In genomic region chr11:3547969-3548368, GRCm38 (mm10) we compare ENCODE assay signal across 12 mouse cellular contexts. TPM values are rescaled to one million over a fixed set of nuclear protein-coding genes. Genes with fewer than 3 reads are reported as not detected.
DNase-seq lines count a peak whose midpoint lies in the region; ATAC-seq lines count a peak whose summit lies in the region.
"Had no signal": no experiment of that assay in that cellular context is flagged by ENCODE, and none has a peak within 500 bp of the region (broad histone marks: within the 10 kb centered on the region; RNA-seq: fewer than 3 reads in every experiment).

No protein-coding gene starts in this region.

- 24% methylated on average over 6 of the region's 6 CpGs for WGBS in heart, embryonic 12.5 days
- WGBS in hindbrain, embryonic 16.5 days, result 40% methylated on average over 6 of the region's 6 CpGs

- no peak for ATAC-seq in heart, embryonic 12.5 days (ENCODE audit: insufficient number of reproducible peaks, low FRiP score)
- 0 out of 2 replicates have a peak, but pooled peaks have one; percentile 34 for ATAC-seq in hindbrain, embryonic 16.5 days
- ATAC-seq: Patski had no signal

- peaks cover 20% of the 10 kb centered on the region for H3K4me1 ChIP-seq in heart, embryonic 12.5 days (replicated peaks)
- H3K4me1 ChIP-seq in hindbrain, embryonic 16.5 days (ENCODE audit: control insufficient read depth, insufficient read depth, low read depth, low read length), result no peaks in the 10 kb centered on the region

- H3K36me3 ChIP-seq in heart, embryonic 12.5 days, result no peaks in the 10 kb centered on the region
- H3K36me3 ChIP-seq in hindbrain, embryonic 16.5 days (ENCODE audit: control insufficient read depth, insufficient read depth, low read length), result no peaks in the 10 kb centered on the region

- H3K4me2 ChIP-seq in heart, embryonic 12.5 days, result no peak overlapping the region
- no peak overlapping the region for H3K4me2 ChIP-seq in hindbrain, embryonic 16.5 days (ENCODE audit: low read length)

- H3K27me3 ChIP-seq in heart, embryonic 12.5 days (replicated peaks), result no peaks in the 10 kb centered on the region
- no peaks in the 10 kb centered on the region for H3K27me3 ChIP-seq in hindbrain, embryonic 16.5 days (replicated peaks; ENCODE audit: control insufficient read depth, insufficient read depth, low read length)
- H3K27me3 ChIP-seq: megakaryocyte, embryonic 14.5 days; Patski had no signal

- H3K4me3 ChIP-seq in heart, embryonic 12.5 days, result no peak overlapping the region
- H3K4me3 ChIP-seq in hindbrain, embryonic 16.5 days (ENCODE audit: low read length), result no peak overlapping the region
- H3K4me3 ChIP-seq: megakaryocyte, embryonic 14.5 days had no signal

- H3K9me3 ChIP-seq in heart, embryonic 12.5 days (replicated peaks), result peaks cover 6% of the 10 kb centered on the region
- peaks cover 2% of the 10 kb centered on the region; the same call in 1 of the 2 replicates for H3K9me3 ChIP-seq in hindbrain, embryonic 16.5 days (ENCODE audit: control insufficient read depth, low read length)

- DNase-seq in heart, postnatal 4 days, result peak; percentile 60
- peak; percentile 14 for DNase-seq in thymus, postnatal 0 days (ENCODE audit: low spot score)
- no peak for DNase-seq in thymus, postnatal 36 days
- no peak for DNase-seq in adrenal gland, postnatal 4 days (ENCODE audit: low spot score in 2 of 2)
- DNase-seq in adrenal gland, adult 2 months, result no peak
- no peak for DNase-seq in left cerebral cortex, adult 9 months (ENCODE audit: low spot score in 2 of 2)
- DNase-seq: right cerebral cortex, postnatal 14 days; thymus, postnatal 14 days had no signal

- no peak overlapping the region for H3K9ac ChIP-seq in heart, embryonic 12.5 days
- H3K9ac ChIP-seq in hindbrain, embryonic 16.5 days (ENCODE audit: low read depth, low read length), result no peak overlapping the region

- no peak overlapping the region for H3K27ac ChIP-seq in heart, embryonic 12.5 days (ENCODE audit: poor library complexity, severe bottlenecking)
- no peak overlapping the region for H3K27ac ChIP-seq in hindbrain, embryonic 16.5 days (ENCODE audit: low read depth, low read length)

RNA-seq across cellular contexts. Expression of gene Smtn, which starts 7.6 kb away (rescaled TPM):
- total RNA-seq in heart, postnatal 4 days (2021), result 100 to 1,000 TPM; 188 to 190 TPM
- 94.7 and 95.3 TPM in 2 replicates for polyA plus RNA-seq in heart, embryonic 12.5 days (2016; fragmentation: Nextera tagmentation; extraction: Ambion mirVana)
- polyA plus RNA-seq in thymus, postnatal 0 days (2015; fragmentation: Nextera tagmentation; extraction: Ambion mirVana), result 13.4 and 13.7 TPM in 2 replicates
- polyA plus RNA-seq in hindbrain, embryonic 16.5 days (2015; fragmentation: Nextera tagmentation; extraction: Ambion mirVana), result 15.2 and 21.8 TPM in 2 replicates
- total RNA-seq in adrenal gland, postnatal 4 days (2021), result 10 to 100 TPM; 72.9 to 75.1 TPM
- total RNA-seq in adrenal gland, adult 2 months (2021), result 10 to 100 TPM; 45.1 to 59.8 TPM
- polyA plus RNA-seq in adrenal gland, adult 2 months (2012; rRNA removed), result 33.2 and 36.2 TPM in 2 replicates

RNA-seq across cellular contexts. Expression of gene Selenom, which starts 33.5 kb away (rescaled TPM):
- total RNA-seq in heart, postnatal 4 days (2021), result 10 to 100 TPM; 55.7 to 59.2 TPM
- polyA plus RNA-seq in heart, embryonic 12.5 days (2016; fragmentation: Nextera tagmentation; extraction: Ambion mirVana), result 125 and 129 TPM in 2 replicates
- 16.3 and 17.6 TPM in 2 replicates for polyA plus RNA-seq in thymus, postnatal 0 days (2015; fragmentation: Nextera tagmentation; extraction: Ambion mirVana)
- 176 and 225 TPM in 2 replicates for polyA plus RNA-seq in hindbrain, embryonic 16.5 days (2015; fragmentation: Nextera tagmentation; extraction: Ambion mirVana)
- total RNA-seq in adrenal gland, postnatal 4 days (2021), result 10 to 100 TPM; 50.1 to 58.0 TPM
- total RNA-seq in adrenal gland, adult 2 months (2021), result 10 to 100 TPM; 31.7 to 54.5 TPM
- polyA plus RNA-seq in adrenal gland, adult 2 months (2012; rRNA removed), result 89.0 and 131 TPM in 2 replicates

RNA-seq across cellular contexts. Expression of gene Inpp5j, which starts 43.3 kb away (rescaled TPM):
- 10 to 100 TPM; 17.2 to 21.1 TPM for total RNA-seq in heart, postnatal 4 days (2021)
- polyA plus RNA-seq in heart, embryonic 12.5 days (2016; fragmentation: Nextera tagmentation; extraction: Ambion mirVana), result 11.4 and 11.5 TPM in 2 replicates
- 0.12 and 0.32 TPM in 2 replicates for polyA plus RNA-seq in thymus, postnatal 0 days (2015; fragmentation: Nextera tagmentation; extraction: Ambion mirVana)
- polyA plus RNA-seq in hindbrain, embryonic 16.5 days (2015; fragmentation: Nextera tagmentation; extraction: Ambion mirVana), result 12.5 and 13.9 TPM in 2 replicates
- 1 to 10 TPM; 1.8 to 2.2 TPM for total RNA-seq in adrenal gland, postnatal 4 days (2021)
- total RNA-seq in adrenal gland, adult 2 months (2021), result 1 to 10 TPM in 1 of 2 experiments, under 1 TPM in 1; 0.72 to 1.8 TPM
- 1.8 and 2.6 TPM in 2 replicates for polyA plus RNA-seq in adrenal gland, adult 2 months (2012; rRNA removed)

RNA-seq across cellular contexts. Expression of gene Pla2g3, which starts 59.9 kb away (rescaled TPM):
- under 1 TPM; 0.11 to 0.24 TPM for total RNA-seq in heart, postnatal 4 days (2021)
- 0.26 and 0.30 TPM in 2 replicates for polyA plus RNA-seq in heart, embryonic 12.5 days (2016; fragmentation: Nextera tagmentation; extraction: Ambion mirVana)
- polyA plus RNA-seq in thymus, postnatal 0 days (2015; fragmentation: Nextera tagmentation; extraction: Ambion mirVana), result 0.90 TPM in 2 replicates
- polyA plus RNA-seq in hindbrain, embryonic 16.5 days (2015; fragmentation: Nextera tagmentation; extraction: Ambion mirVana), result 4.0 and 9.2 TPM in 2 replicates
- under 1 TPM; 0.20 to 0.22 TPM for total RNA-seq in adrenal gland, postnatal 4 days (2021)
- total RNA-seq in adrenal gland, adult 2 months (2021), result under 1 TPM in 1 of 2 experiments, not detected in 1; 0.14 TPM
- polyA plus RNA-seq in adrenal gland, adult 2 months (2012; rRNA removed), result 0.52 and 0.65 TPM in 2 replicates

Comparison
In these comparisons a context has a peak if more than half of its experiments do, and no peak if none do; other contexts are left out.
1. DNase-seq: peak in heart, postnatal 4 days (single experiment) and thymus, postnatal 0 days (single experiment); none in thymus, postnatal 36 days (0 of 2), adrenal gland, postnatal 4 days (0 of 2), adrenal gland, adult 2 months (single experiment) and left cerebral cortex, adult 9 months (0 of 2).